Comparison of ENCODE assay signal across 29 mouse cellular contexts in genomic region chr5:3309587-3309986, GRCm38 (mm10). TPM values are rescaled to one million over a fixed set of nuclear protein-coding genes. Genes with fewer than 3 reads are reported as not detected.
DNase-seq lines count a peak whose midpoint lies in the region; ATAC-seq and TF ChIP-seq lines count a peak whose summit lies in the region.
"Had no signal": no experiment of that assay in that cellular context is flagged by ENCODE, and none has a peak within 500 bp of the region (broad histone marks: within the 10 kb centered on the region; RNA-seq: fewer than 3 reads in every experiment).

No protein-coding gene starts in this region.

- H3K4me3 ChIP-seq in limb, embryonic 10.5 days: no peak overlapping the region
- H3K4me3 ChIP-seq: embryonic facial prominence, embryonic 13.5 days; erythroblast, embryonic 14.5 days; heart, adult 2 months; layer of hippocampus, adult 2 months; liver, embryonic 15.5 days; midbrain, embryonic 10.5 days had no signal

- WGBS in limb, embryonic 10.5 days: 73% methylated on average over 1 of the region's 1 CpGs

- TF ChIP-seq CTCF in Patski (IDR thresholded peaks at IDR 0.05): no peak

- no peak overlapping the region for H3K27ac ChIP-seq in limb, embryonic 10.5 days
- H3K27ac ChIP-seq: embryonic facial prominence, embryonic 13.5 days; heart, adult 2 months; hindbrain, embryonic 14.5 days; layer of hippocampus, adult 2 months; liver, embryonic 15.5 days; macrophage; midbrain, embryonic 10.5 days had no signal

- CTCF ChIA-PET in Patski (lab: Charles Lee): interaction anchor here (1.2 kb wide), 1 partner anchor 11 kb away, joined by 7 read pairs; no protein-coding TSS in a partner anchor

- H3K36me3 ChIP-seq in limb, embryonic 10.5 days: no peaks in the 10 kb centered on the region
- H3K36me3 ChIP-seq: embryonic facial prominence, embryonic 13.5 days; liver, embryonic 15.5 days; midbrain, embryonic 10.5 days had no signal

- intact Hi-C loops in heart, postnatal 36 days (cut with DNase I): no loop called here

- POLR2A ChIA-PET in Patski (lab: Charles Lee): no interaction called here

- H3K27me3 ChIP-seq in Patski: no peaks in the 10 kb centered on the region
- H3K27me3 ChIP-seq in limb, embryonic 10.5 days (ENCODE audit: low read depth, poor library complexity, severe bottlenecking): no peaks in the 10 kb centered on the region
- H3K27me3 ChIP-seq: embryonic facial prominence, embryonic 13.5 days; liver, embryonic 15.5 days had no signal

- in situ Hi-C loops in Patski (cut with MboI; ENCODE audit: low pct_unique_long_range_greater_than_20kb): no loop called here

- ATAC-seq in Patski: peak; percentile 59
- ATAC-seq: CD4-positive, CD25-positive, alpha-beta regulatory T cell, adult 4 months; forebrain, embryonic 14.5 days; inflammation-experienced regulatory T-cells, adult 6 months; midbrain, embryonic 16.5 days had no signal

- DNase-seq in lung, postnatal 10 days: peak; percentile 5
- no peak for DNase-seq in lung, postnatal 4 days
- DNase-seq in Patski (ENCODE audit: low read depth, low spot score): no peak
- DNase-seq in lung, postnatal 25 days (ENCODE audit: low spot score): peak; percentile 18
- no peak for DNase-seq in limb, embryonic 10.5 days (ENCODE audit: low spot score)
- DNase-seq in heart, postnatal 36 days: no peak
- DNase-seq in urinary bladder, postnatal 4 days (ENCODE audit: low spot score in 2 of 2): no peak
- DNase-seq: adrenal gland, adult 8-10 months; cerebellum, adult 2 months; cerebellum, postnatal 36 days; embryo, embryonic 11 days; heart, adult 2 months; kidney, adult 9 months; kidney, postnatal 25 days; layer of hippocampus, postnatal 36 days; right cerebral cortex, adult 18-20 months; right cerebral cortex, postnatal 4 days; thymus, postnatal 14 days had no signal

- no peaks in the 10 kb centered on the region for H3K4me1 ChIP-seq in limb, embryonic 10.5 days
- H3K4me1 ChIP-seq: embryonic facial prominence, embryonic 13.5 days; liver, embryonic 15.5 days; midbrain, embryonic 10.5 days had no signal

- H3K9me3 ChIP-seq in limb, embryonic 10.5 days (replicated peaks): no peaks in the 10 kb centered on the region
- H3K9me3 ChIP-seq: embryonic facial prominence, embryonic 13.5 days; liver, embryonic 15.5 days; midbrain, embryonic 10.5 days had no signal

RNA-seq across cellular contexts. Expression of gene Cdk6, which starts 31.7 kb away (rescaled TPM):
- polyA plus RNA-seq in Patski (2021): 21.8 TPM
- 34.0 and 38.6 TPM in 2 replicates for polyA plus RNA-seq in limb, embryonic 10.5 days (2016; fragmentation: Nextera tagmentation; extraction: Ambion mirVana)
- total RNA-seq in heart, postnatal 36 days (2021): 10 to 100 TPM; 10.6 to 14.0 TPM

Comparison
In these comparisons a context has a peak if more than half of its experiments do, and no peak if none do; other contexts are left out.
1. DNase-seq: peak in lung, postnatal 10 days (single experiment) and lung, postnatal 25 days (single experiment); none in lung, postnatal 4 days (0 of 2), Patski (single experiment), limb, embryonic 10.5 days (single experiment), heart, postnatal 36 days (0 of 2) and urinary bladder, postnatal 4 days (0 of 2).